Mouse (Mus musculus) embryo, embryonic 10.5 days (tissue): ENCODE results near the gene Cib3.

ENCODE experiments used
- DNase-seq: peaks from one replicate; pipeline ENCODE4 v3.0.0-alpha.2; 2015; ENCODE audit warnings: low spot score

The Cib3 gene

GRCm38 (mm10) chr8:72212751-72213150, at the start of gene Cib3:
TSS of gene Cib3 (minus strand) at chr8:72212837.
- no peak for DNase-seq

GRCm38 (mm10) chr8:72261872-72262271, 49.2 kb upstream of the Cib3 start:
- no peak for DNase-seq

- no peak for DNase-seq
Measured at GRCm38 (mm10) chr8:72261431-72261830, 48.8 kb upstream of the Cib3 start.

GRCm38 (mm10) chr8:72261019-72261418, 48.4 kb upstream of the Cib3 start:
- DNase-seq: peak; percentile 84

- DNase-seq: no peak
Measured at GRCm38 (mm10) chr8:72260585-72260984, 47.9 kb upstream of the Cib3 start.

GRCm38 (mm10) chr8:72259862-72260261, 47.2 kb upstream of the Cib3 start:
- DNase-seq: no peak

- DNase-seq: no peak
Measured at GRCm38 (mm10) chr8:72257902-72258238, 45.2 kb upstream of the Cib3 start.

GRCm38 (mm10) chr8:72257171-72257901, 44.7 kb upstream of the Cib3 start:
- peak; percentile 75 for DNase-seq

GRCm38 (mm10) chr8:72244610-72245009, 32.0 kb upstream of the Cib3 start:
- DNase-seq: no peak

- DNase-seq: no peak
Measured at GRCm38 (mm10) chr8:72242226-72242625, 29.6 kb upstream of the Cib3 start.

- DNase-seq: no peak
Measured at GRCm38 (mm10) chr8:72240951-72241350, 28.3 kb upstream of the Cib3 start.

GRCm38 (mm10) chr8:72240403-72240763, 27.7 kb upstream of the Cib3 start:
- DNase-seq: no peak

GRCm38 (mm10) chr8:72239499-72240402, 27.1 kb upstream of the Cib3 start, which contains the start of gene Ap1m1:
TSS of gene Ap1m1 (plus strand) at chr8:72240018.
- DNase-seq: peak; percentile 100

- no peak for DNase-seq
Measured at GRCm38 (mm10) chr8:72222656-72223055, 10.0 kb upstream of the Cib3 start.

- no peak for DNase-seq
Measured at GRCm38 (mm10) chr8:72220758-72221157, 8.1 kb upstream of the Cib3 start.

- DNase-seq: peak; percentile 98
Measured at GRCm38 (mm10) chr8:72219541-72220363, 7.1 kb upstream of the Cib3 start, which contains the start of gene Fam32a. TSS of gene Fam32a (plus strand) at chr8:72219730.

- no peak for DNase-seq
Measured at GRCm38 (mm10) chr8:72218781-72219540, 6.3 kb upstream of the Cib3 start.

- no peak for DNase-seq
Measured at GRCm38 (mm10) chr8:72215871-72216270, 3.2 kb upstream of the Cib3 start.

- DNase-seq: no peak
Measured at GRCm38 (mm10) chr8:72215060-72215459, 2.4 kb upstream of the Cib3 start.

GRCm38 (mm10) chr8:72213536-72213935, 899 bp upstream of the Cib3 start, which contains the start of gene Gm11034:
TSS of gene Gm11034 (minus strand) at chr8:72213636.
- DNase-seq: no peak

- no peak for DNase-seq
Measured at GRCm38 (mm10) chr8:72211846-72212245, 791 bp downstream of the Cib3 start.
